ENCODE assay signal across 17 mouse cellular contexts in the genomic region with DNA sequence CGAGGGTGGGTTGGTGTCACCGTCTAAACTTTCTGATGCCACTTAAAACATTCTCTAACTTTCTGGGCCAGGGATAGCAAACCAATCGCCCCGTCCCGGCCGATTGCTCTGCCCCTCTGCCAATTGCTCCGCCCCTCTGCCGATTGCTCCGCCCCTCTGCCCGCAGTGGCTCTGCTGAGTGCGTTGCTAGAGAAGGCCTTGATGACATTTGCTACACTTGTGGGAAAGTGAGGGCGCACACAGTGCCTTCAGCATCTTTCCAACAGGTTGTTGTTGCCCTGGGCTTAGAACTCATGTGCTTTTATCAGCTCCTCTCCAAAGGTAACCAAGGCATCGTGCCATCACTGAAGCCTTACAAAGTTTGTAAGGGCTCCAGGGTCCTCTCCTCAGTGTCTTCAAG. TPM values are rescaled to one million over a fixed set of nuclear protein-coding genes. Genes with fewer than 3 reads are reported as not detected.
A peak's percentile ranks its signal among the peaks of the same experiment; 100 is the strongest.
DNase-seq lines count a peak whose midpoint lies in the region; ATAC-seq and TF ChIP-seq lines count a peak whose summit lies in the region.
"Had no signal": no experiment of that assay in that cellular context is flagged by ENCODE, and none has a peak within 500 bp of the region (broad histone marks: within the 10 kb centered on the region; RNA-seq: fewer than 3 reads in every experiment).

No protein-coding gene starts in this region.

- peak overlapping the region; percentile 39 for H3K4me2 ChIP-seq in liver, embryonic 13.5 days
- no peak overlapping the region for H3K4me2 ChIP-seq in midbrain, postnatal 0 days (ENCODE audit: low read depth, low read length, poor library complexity, severe bottlenecking)
- H3K4me2 ChIP-seq: embryonic facial prominence, embryonic 12.5 days; forebrain, embryonic 15.5 days; hindbrain, embryonic 14.5 days; kidney, embryonic 15.5 days had no signal

- 0 out of 2 replicates have a peak overlapping the region, but pooled peaks have one; percentile 19 for H3K9ac ChIP-seq in liver, embryonic 13.5 days
- no peak overlapping the region for H3K9ac ChIP-seq in midbrain, postnatal 0 days (replicated peaks; ENCODE audit: low read length, poor library complexity, severe bottlenecking)
- H3K9ac ChIP-seq: embryonic facial prominence, embryonic 12.5 days; forebrain, embryonic 15.5 days; hindbrain, embryonic 14.5 days; kidney, embryonic 15.5 days had no signal

- ATAC-seq in CD4-positive, CD25-positive, alpha-beta regulatory T cell, adult 4 months = no peak
- ATAC-seq in liver, embryonic 13.5 days (ENCODE audit: low read depth) = peak; percentile 43; the same call in 1 of the 2 replicates
- no peak for ATAC-seq in midbrain, postnatal 0 days (ENCODE audit: low FRiP score)
- ATAC-seq: forebrain, embryonic 15.5 days; midbrain, embryonic 16.5 days had no signal

- no peaks in the 10 kb centered on the region for H3K36me3 ChIP-seq in liver, embryonic 13.5 days
- no peaks in the 10 kb centered on the region for H3K36me3 ChIP-seq in midbrain, postnatal 0 days (ENCODE audit: insufficient read depth, low read length)
- no peaks in the 10 kb centered on the region for H3K36me3 ChIP-seq in hindbrain, embryonic 10.5 days
- H3K36me3 ChIP-seq: embryonic facial prominence, embryonic 12.5 days; forebrain, embryonic 15.5 days; kidney, embryonic 15.5 days had no signal

- H3K4me1 ChIP-seq in liver, embryonic 13.5 days (replicated peaks) = peaks cover 50% of the 10 kb centered on the region
- no peaks in the 10 kb centered on the region for H3K4me1 ChIP-seq in midbrain, postnatal 0 days (ENCODE audit: insufficient read depth, low read length)
- peaks cover 26% of the 10 kb centered on the region for H3K4me1 ChIP-seq in hindbrain, embryonic 10.5 days (replicated peaks)
- H3K4me1 ChIP-seq: forebrain, embryonic 15.5 days had no signal

- peak overlapping the region; percentile 7; the same call in 1 of the 2 replicates for H3K4me3 ChIP-seq in liver, embryonic 13.5 days (replicated peaks)
- H3K4me3 ChIP-seq in midbrain, postnatal 0 days (ENCODE audit: low read depth, low read length) = no peak overlapping the region
- no peak overlapping the region for H3K4me3 ChIP-seq in hindbrain, embryonic 10.5 days
- H3K4me3 ChIP-seq: embryonic facial prominence, embryonic 12.5 days; forebrain, embryonic 15.5 days; kidney, embryonic 15.5 days; layer of hippocampus, adult 2 months had no signal

- 21% methylated on average over 13 of the region's 13 CpGs for WGBS in liver, embryonic 13.5 days (ENCODE audit: insufficient replicate concordance)
- 19% methylated on average over 13 of the region's 13 CpGs for WGBS in midbrain, postnatal 0 days
- 28% methylated on average over 13 of the region's 13 CpGs for WGBS in hindbrain, embryonic 10.5 days

- peak; percentile 43 for DNase-seq in CD4-positive, CD25-positive, alpha-beta regulatory T cell, adult 2 months (ENCODE audit: low read depth, low spot score)
- DNase-seq in spleen, postnatal 10 days (ENCODE audit: low spot score in 2 of 2) = peak; percentile 35 to 70
- DNase-seq in spleen, postnatal 36 days (ENCODE audit: low spot score in 2 of 2) = no peak
- DNase-seq in liver, embryonic 13.5 days = no peak
- DNase-seq in midbrain, postnatal 0 days (ENCODE audit: low spot score) = no peak
- no peak for DNase-seq in right cerebral cortex, postnatal 14 days
- no peak for DNase-seq in hindbrain, embryonic 10.5 days (ENCODE audit: low spot score)
- DNase-seq: cerebellum, postnatal 10 days; gastrocnemius, postnatal 10 days; lung, adult 18-20 months had no signal

- no peaks in the 10 kb centered on the region for H3K27me3 ChIP-seq in liver, embryonic 13.5 days
- no peaks in the 10 kb centered on the region for H3K27me3 ChIP-seq in midbrain, postnatal 0 days (ENCODE audit: insufficient read depth, low read length)
- peaks cover 23% of the 10 kb centered on the region for H3K27me3 ChIP-seq in hindbrain, embryonic 10.5 days (ENCODE audit: insufficient read depth, poor library complexity, severe bottlenecking)
- H3K27me3 ChIP-seq: embryonic facial prominence, embryonic 12.5 days; forebrain, embryonic 15.5 days had no signal

- TF ChIP-seq CTCF in midbrain, postnatal 0 days (IDR thresholded peaks at IDR 0.05) = no peak

- peak overlapping the region; percentile 62 for H3K27ac ChIP-seq in liver, embryonic 13.5 days
- no peak overlapping the region for H3K27ac ChIP-seq in midbrain, postnatal 0 days (ENCODE audit: low read depth, low read length)
- H3K27ac ChIP-seq in hindbrain, embryonic 10.5 days = no peak overlapping the region
- H3K27ac ChIP-seq: embryonic facial prominence, embryonic 12.5 days; forebrain, embryonic 15.5 days; hindbrain, embryonic 14.5 days; kidney, embryonic 15.5 days; layer of hippocampus, adult 2 months had no signal

- H3K9me3 ChIP-seq in liver, embryonic 13.5 days (replicated peaks) = peaks cover 3% of the 10 kb centered on the region; the same call in 1 of the 2 replicates
- H3K9me3 ChIP-seq in midbrain, postnatal 0 days (ENCODE audit: low read length) = peaks cover under 1% of the 10 kb centered on the region
- peaks cover 3% of the 10 kb centered on the region for H3K9me3 ChIP-seq in hindbrain, embryonic 10.5 days

RNA-seq across cellular contexts. Expression of gene Cela1, which starts 2.5 kb away (rescaled TPM):
- polyA plus RNA-seq in CD4-positive, CD25-positive, alpha-beta regulatory T cell, adult 4 months (2017; shearing (Covaris generic)) = 10 to 100 TPM in 1 of 2 experiments, 1 to 10 TPM in 1; 5.7 to 10.5 TPM
- polyA plus RNA-seq in liver, embryonic 13.5 days (2015; fragmentation: Nextera tagmentation; extraction: Ambion mirVana) = 8.2 and 11.8 TPM in 2 replicates
- total RNA-seq in midbrain, postnatal 0 days (2014; rRNA removed) = 2.0 TPM in 1 of 2 replicates, not detected in the other
- polyA plus RNA-seq in midbrain, postnatal 0 days (2015; fragmentation: Nextera tagmentation; extraction: Ambion mirVana) = 2.0 TPM in 2 replicates
- polyA plus RNA-seq in hindbrain, embryonic 10.5 days (2016; fragmentation: Nextera tagmentation; extraction: Ambion mirVana) = 1.6 and 2.8 TPM in 2 replicates

RNA-seq across cellular contexts. Expression of gene Bin2, which starts 15.9 kb away (rescaled TPM):
- 100 to 1,000 TPM; 283 to 390 TPM for polyA plus RNA-seq in CD4-positive, CD25-positive, alpha-beta regulatory T cell, adult 4 months (2017; shearing (Covaris generic))
- 19.7 and 25.7 TPM in 2 replicates for polyA plus RNA-seq in liver, embryonic 13.5 days (2015; fragmentation: Nextera tagmentation; extraction: Ambion mirVana)
- total RNA-seq in midbrain, postnatal 0 days (2014; rRNA removed) = 2.1 and 2.7 TPM in 2 replicates
- 1.2 TPM in 2 replicates for polyA plus RNA-seq in midbrain, postnatal 0 days (2015; fragmentation: Nextera tagmentation; extraction: Ambion mirVana)
- 4.0 and 4.5 TPM in 2 replicates for polyA plus RNA-seq in hindbrain, embryonic 10.5 days (2016; fragmentation: Nextera tagmentation; extraction: Ambion mirVana)

RNA-seq across cellular contexts. Expression of gene Galnt6, which starts 43.9 kb away (rescaled TPM):
- polyA plus RNA-seq in CD4-positive, CD25-positive, alpha-beta regulatory T cell, adult 4 months (2017; shearing (Covaris generic)) = 100 to 1,000 TPM in 1 of 2 experiments, 10 to 100 TPM in 1; 63.9 to 105 TPM
- 1.1 and 1.3 TPM in 2 replicates for polyA plus RNA-seq in liver, embryonic 13.5 days (2015; fragmentation: Nextera tagmentation; extraction: Ambion mirVana)
- total RNA-seq in midbrain, postnatal 0 days (2014; rRNA removed) = 0.16 and 0.71 TPM in 2 replicates
- 0.20 and 0.22 TPM in 2 replicates for polyA plus RNA-seq in midbrain, postnatal 0 days (2015; fragmentation: Nextera tagmentation; extraction: Ambion mirVana)
- polyA plus RNA-seq in hindbrain, embryonic 10.5 days (2016; fragmentation: Nextera tagmentation; extraction: Ambion mirVana) = 0.05 and 0.11 TPM in 2 replicates

RNA-seq across cellular contexts. Expression of gene Smagp, which starts 48.5 kb away (rescaled TPM):
- not detected for polyA plus RNA-seq in CD4-positive, CD25-positive, alpha-beta regulatory T cell, adult 4 months (2017; shearing (Covaris generic))
- polyA plus RNA-seq in liver, embryonic 13.5 days (2015; fragmentation: Nextera tagmentation; extraction: Ambion mirVana) = 7.7 and 7.9 TPM in 2 replicates
- total RNA-seq in midbrain, postnatal 0 days (2014; rRNA removed) = 1.2 and 2.5 TPM in 2 replicates
- 2.6 and 3.8 TPM in 2 replicates for polyA plus RNA-seq in midbrain, postnatal 0 days (2015; fragmentation: Nextera tagmentation; extraction: Ambion mirVana)
- 5.7 and 6.5 TPM in 2 replicates for polyA plus RNA-seq in hindbrain, embryonic 10.5 days (2016; fragmentation: Nextera tagmentation; extraction: Ambion mirVana)

Comparison
In these comparisons a context has a peak if more than half of its experiments do, and no peak if none do; other contexts are left out.
1. DNase-seq: peak in CD4-positive, CD25-positive, alpha-beta regulatory T cell, adult 2 months (single experiment) and spleen, postnatal 10 days (2 of 2); none in spleen, postnatal 36 days (0 of 2), liver, embryonic 13.5 days (single experiment), midbrain, postnatal 0 days (single experiment), right cerebral cortex, postnatal 14 days (single experiment) and hindbrain, embryonic 10.5 days (single experiment).
2. RNA of gene Bin2, which starts 15.9 kb away (polyA plus RNA-seq): 283 to 390 TPM in CD4-positive, CD25-positive, alpha-beta regulatory T cell, adult 4 months; 19.7 to 25.7 TPM in liver, embryonic 13.5 days, 4.0 to 4.5 TPM in hindbrain, embryonic 10.5 days and 1.2 TPM in midbrain, postnatal 0 days; every median in the first group is over 10 times any median in the second.
3. RNA of gene Galnt6, which starts 43.9 kb away (polyA plus RNA-seq): 63.9 to 105 TPM in CD4-positive, CD25-positive, alpha-beta regulatory T cell, adult 4 months; 1.1 to 1.3 TPM in liver, embryonic 13.5 days, 0.20 to 0.22 TPM in midbrain, postnatal 0 days and 0.05 to 0.11 TPM in hindbrain, embryonic 10.5 days; every median in the first group is over 10 times any median in the second.